Mouse (Mus musculus): ENCODE measurements around the gene Nhlrc2.

Nhlrc2 gene

GRCm38 (mm10) chr19:56621876-56622275 lies 73.8 kb downstream of the Nhlrc2 start:
- DNase-seq (ENCODE audit: low spot score in 2 of 2), result no peak

- DNase-seq (ENCODE audit: low spot score in 2 of 2), result no peak
Observed at GRCm38 (mm10) chr19:56627881-56628472, 79.9 kb downstream of the Nhlrc2 start.

GRCm38 (mm10) chr19:56629647-56630046 lies 81.6 kb downstream of the Nhlrc2 start:
- no peak for DNase-seq (ENCODE audit: low spot score in 2 of 2)

GRCm38 (mm10) chr19:56631017-56631416 lies 83.0 kb downstream of the Nhlrc2 start:
- no peak for DNase-seq (ENCODE audit: low spot score in 2 of 2)

- no peak for DNase-seq (ENCODE audit: low spot score in 2 of 2)
Observed at GRCm38 (mm10) chr19:56631451-56631901, 83.4 kb downstream of the Nhlrc2 start.

- peak in 1 of 2 experiments; percentile 10 for DNase-seq (ENCODE audit: low spot score in 2 of 2)
Observed at GRCm38 (mm10) chr19:56637035-56637683, 89.1 kb downstream of the Nhlrc2 start.

- no peak for DNase-seq (ENCODE audit: low spot score in 2 of 2)
Observed at GRCm38 (mm10) chr19:56637684-56638049, 89.6 kb downstream of the Nhlrc2 start.

- DNase-seq (ENCODE audit: low spot score in 2 of 2), result no peak
Observed at GRCm38 (mm10) chr19:56647451-56648120, 99.5 kb downstream of the Nhlrc2 start.

- DNase-seq (ENCODE audit: low spot score in 2 of 2), result no peak
Observed at GRCm38 (mm10) chr19:56651262-56651661, 103.2 kb downstream of the Nhlrc2 start.

- no peak for DNase-seq (ENCODE audit: low spot score in 2 of 2)
Observed at GRCm38 (mm10) chr19:56652034-56652962, 104.2 kb downstream of the Nhlrc2 start.

Data from spleen, postnatal 36 days (tissue).